Mouse (Mus musculus) MEL (cell line): ENCODE results near the gene Hivep2. TPM values are rescaled to one million over a fixed set of nuclear protein-coding genes. Genes with fewer than 3 reads are reported as not detected.

Experiments used
- DNase-seq: peaks from one replicate; pipeline ENCODE4 v3.0.0; 2011; ENCODE audit warnings: low read depth, low spot score
- H3K27ac ChIP-seq: 2 replicates; pipeline ENCODE4 v1.5.1; 2012; ENCODE audit warnings: low read depth, mild to moderate bottlenecking, control low read depth, low read length, moderate library complexity; ENCODE audit not compliant: control insufficient read depth
- H3K27me3 ChIP-seq, 2 experiments: fragments of 150-350 bp in 1 of 2; sonication (generic) in 1 of 2; 2 replicates each; pipeline ENCODE4 v1.6.1; 2012; ENCODE audit warnings: low read length in 2 of 2, mild to moderate bottlenecking in 2 of 2, improper control_type of control experiment in 1 of 2, moderate library complexity in 1 of 2; ENCODE audit not compliant: insufficient read depth in 2 of 2, control insufficient read depth in 1 of 2
- H3K36me3 ChIP-seq, 2 experiments: 2 replicates each; pipeline ENCODE4 v1.6.1; 2012 to 2014; ENCODE audit warnings: low read length in 2 of 2, improper control_type of control experiment in 1 of 2, inconsistent platforms in 1 of 2, mild to moderate bottlenecking in 1 of 2; ENCODE audit not compliant: insufficient read depth in 2 of 2, control insufficient read depth in 1 of 2
- H3K4me1 ChIP-seq, 2 experiments: fragments of 150-350 bp in 1 of 2; sonication (generic) in 1 of 2; 2 replicates each; pipeline ENCODE4 v1.6.1; 2012; ENCODE audit warnings: low read length in 2 of 2, improper control_type of control experiment in 1 of 2, mild to moderate bottlenecking in 1 of 2; ENCODE audit not compliant: insufficient read depth in 2 of 2, control insufficient read depth in 1 of 2
- H3K4me3 ChIP-seq, 2 experiments: fragments of 150-350 bp in 1 of 2; sonication (generic) in 1 of 2; 2 replicates each; pipeline ENCODE4 v1.5.1; 2012; ENCODE audit warnings: low read depth in 2 of 2, low read length in 2 of 2, mild to moderate bottlenecking in 2 of 2, moderate library complexity in 2 of 2, control low read depth in 1 of 2, improper control_type of control experiment in 1 of 2; ENCODE audit not compliant: control insufficient read depth in 1 of 2, insufficient read depth in 1 of 2
- H3K79me2 ChIP-seq: 2 replicates; pipeline ENCODE4 v1.6.1; 2012; ENCODE audit warnings: mild to moderate bottlenecking, low read length, moderate library complexity; ENCODE audit not compliant: control insufficient read depth, poor library complexity, insufficient read depth
- H3K9ac ChIP-seq: 2 replicates; pipeline ENCODE4 v1.6.1; 2012; ENCODE audit warnings: low read depth, mild to moderate bottlenecking, control low read depth, low read length, moderate library complexity; ENCODE audit not compliant: control insufficient read depth, poor library complexity, severe bottlenecking
- H3K9me3 ChIP-seq: fragments of 150-350 bp; sonication (generic); replicated peaks from 2 replicates; pipeline ENCODE4 v1.6.1; 2012; ENCODE audit warnings: mild to moderate bottlenecking, low read length, improper control_type of control experiment, moderate library complexity; ENCODE audit not compliant: insufficient read depth
- BHLHE40 ChIP-seq: IDR thresholded peaks from 2 replicates; pipeline ENCODE4 v1.6.1; 2012; ENCODE audit warnings: low read depth, mild to moderate bottlenecking, inconsistent platforms, low read length, improper control_type of control experiment, borderline replicate concordance
- CHD2 ChIP-seq: IDR thresholded peaks from 2 replicates; pipeline ENCODE4 v1.6.1; 2011; ENCODE audit warnings: low read length, improper control_type of control experiment
- CTCF ChIP-seq, 3 experiments: IDR thresholded peaks in 2 of 3; conservative IDR thresholded peaks in 1 of 3; 2 replicates each; pipeline ENCODE4 v1.5.1; 2011 to 2012; ENCODE audit warnings: low read length in 3 of 3, low read depth in 2 of 3, mild to moderate bottlenecking in 2 of 3, improper control_type of control experiment in 1 of 3, inconsistent platforms in 1 of 3, mixed read lengths in 1 of 3, moderate library complexity in 1 of 3; ENCODE audit not compliant: control insufficient read depth in 1 of 3, insufficient read depth in 1 of 3, poor library complexity in 1 of 3, severe bottlenecking in 1 of 3
- E2F4 ChIP-seq: IDR thresholded peaks from 2 replicates; pipeline ENCODE4 v1.6.1; 2011; ENCODE audit warnings: low read depth, low read length, improper control_type of control experiment, borderline replicate concordance
- EP300 ChIP-seq, 2 experiments: IDR thresholded peaks; 2 replicates each; pipeline ENCODE4 v1.6.1; 2011; ENCODE audit warnings: improper control_type of control experiment in 2 of 2, low read length in 2 of 2, low read depth in 1 of 2, mild to moderate bottlenecking in 1 of 2
- GABPA ChIP-seq: IDR thresholded peaks from 2 replicates; pipeline ENCODE4 v1.6.1; 2012; ENCODE audit warnings: low read depth, mild to moderate bottlenecking, inconsistent platforms, low read length, improper control_type of control experiment, moderate library complexity
- GATA1 ChIP-seq: IDR thresholded peaks from 2 replicates; pipeline ENCODE4 v1.6.1; 2011; ENCODE audit warnings: low read depth, low read length, improper control_type of control experiment
- JUND ChIP-seq: IDR thresholded peaks from 2 replicates; pipeline ENCODE4 v1.6.1; 2011; ENCODE audit warnings: low read depth, mild to moderate bottlenecking, improper control_type of control experiment, low read length
- MAFK ChIP-seq: IDR thresholded peaks from 2 replicates; pipeline ENCODE4 v1.6.1; 2011; ENCODE audit warnings: low read depth, mild to moderate bottlenecking, low read length, improper control_type of control experiment, borderline replicate concordance
- MAX ChIP-seq: IDR thresholded peaks from 2 replicates; pipeline ENCODE4 v1.6.1; 2011; ENCODE audit warnings: low read length, improper control_type of control experiment
- MAZ ChIP-seq: IDR thresholded peaks from 2 replicates; pipeline ENCODE4 v1.6.1; 2012; ENCODE audit warnings: low read depth, mild to moderate bottlenecking, inconsistent platforms, low read length, improper control_type of control experiment
- MEF2A ChIP-seq: IDR thresholded peaks from 2 replicates; pipeline ENCODE4 v1.6.1; 2014; ENCODE audit warnings: low read depth, mild to moderate bottlenecking, inconsistent platforms, low read length, improper control_type of control experiment; ENCODE audit not compliant: poor library complexity, insufficient replicate concordance, severe bottlenecking; ENCODE audit errors: extremely low read depth
- MYB ChIP-seq: IDR thresholded peaks from 2 replicates; pipeline ENCODE4 v1.6.1; 2011; ENCODE audit warnings: mild to moderate bottlenecking, low read depth, low read length, improper control_type of control experiment
- MYC ChIP-seq: IDR thresholded peaks from 2 replicates; pipeline ENCODE4 v1.6.1; 2011; ENCODE audit warnings: low read depth, mild to moderate bottlenecking, low read length, improper control_type of control experiment, moderate library complexity
- NELFE ChIP-seq: IDR thresholded peaks from 2 replicates; pipeline ENCODE4 v1.6.1; 2011; ENCODE audit warnings: low read depth, low read length, improper control_type of control experiment
- NRF1 ChIP-seq: IDR thresholded peaks from 2 replicates; pipeline ENCODE4 v1.6.1; 2014; ENCODE audit warnings: low read depth, mild to moderate bottlenecking, inconsistent platforms, low read length, improper control_type of control experiment, moderate library complexity; ENCODE audit not compliant: poor library complexity, insufficient read depth, severe bottlenecking
- POLR2AphosphoS2 ChIP-seq: IDR thresholded peaks from 2 replicates; pipeline ENCODE4 v1.6.1; 2011; ENCODE audit warnings: low read length, improper control_type of control experiment
- POLR2AphosphoS5 ChIP-seq: IDR thresholded peaks from 2 replicates; pipeline ENCODE4 v1.6.1; 2012; ENCODE audit warnings: low read depth, borderline replicate concordance, mild to moderate bottlenecking, inconsistent platforms, low read length, moderate library complexity, mixed read lengths
- TAL1 ChIP-seq: IDR thresholded peaks from 2 replicates; pipeline ENCODE4 v1.6.1; 2012; ENCODE audit warnings: mild to moderate bottlenecking, inconsistent platforms, low read length, moderate library complexity, mixed read lengths
- TBP ChIP-seq: IDR thresholded peaks from 2 replicates; pipeline ENCODE4 v1.8.0; 2011; ENCODE audit warnings: low read depth, low read length, improper control_type of control experiment
- UBTF ChIP-seq: IDR thresholded peaks from 2 replicates; pipeline ENCODE4 v1.6.1; 2012; ENCODE audit warnings: low read depth, mild to moderate bottlenecking, inconsistent platforms, low read length, improper control_type of control experiment, moderate library complexity, borderline replicate concordance; ENCODE audit not compliant: insufficient read depth
- USF2 ChIP-seq, 2 experiments: IDR thresholded peaks; 2 replicates each; pipeline ENCODE4 v1.6.1; 2011 to 2012; ENCODE audit warnings: improper control_type of control experiment in 2 of 2, low read length in 2 of 2, borderline replicate concordance in 1 of 2, inconsistent platforms in 1 of 2, low read depth in 1 of 2, mild to moderate bottlenecking in 1 of 2; ENCODE audit not compliant: insufficient read depth in 1 of 2
- ZKSCAN1 ChIP-seq: IDR thresholded peaks from 2 replicates; pipeline ENCODE4 v1.6.1; 2012; ENCODE audit warnings: low read depth, mild to moderate bottlenecking, inconsistent platforms, low read length, improper control_type of control experiment, moderate library complexity
- ZMIZ1 ChIP-seq: IDR thresholded peaks from 2 replicates; pipeline ENCODE4 v1.6.1; 2012; ENCODE audit warnings: low read depth, mild to moderate bottlenecking, inconsistent platforms, low read length, improper control_type of control experiment, moderate library complexity
- ZNF384 ChIP-seq: IDR thresholded peaks from 2 replicates; pipeline ENCODE4 v1.6.1; 2012; ENCODE audit warnings: low read depth, mild to moderate bottlenecking, inconsistent platforms, low read length, improper control_type of control experiment
- polyA plus RNA-seq, 2 experiments: library from polyadenylated mRNA; stranded (reverse) in 1 of 2; unstranded in 1 of 2; fragments of >175 nt in 1 of 2; fragments of >200 nt in 1 of 2; gene quantifications; 2 replicates each; pipeline versions ENCODE4 v1.2.1 to v1.2.4; 2012; ENCODE audit warnings: low replicate concordance in 2 of 2, low read depth in 1 of 2; ENCODE audit not compliant: insufficient read length in 2 of 2, insufficient read depth in 1 of 2, missing spikeins in 1 of 2
- total RNA-seq: library from RNA; depleted of rRNA; stranded (reverse); fragments of 300-350 nt; gene quantifications from 2 replicates; pipeline ENCODE4 v1.2.3, GENCODE M21; 2012

Hivep2 gene
- total and polyA plus RNA-seq, 3 experiments = not detected

DNA sequence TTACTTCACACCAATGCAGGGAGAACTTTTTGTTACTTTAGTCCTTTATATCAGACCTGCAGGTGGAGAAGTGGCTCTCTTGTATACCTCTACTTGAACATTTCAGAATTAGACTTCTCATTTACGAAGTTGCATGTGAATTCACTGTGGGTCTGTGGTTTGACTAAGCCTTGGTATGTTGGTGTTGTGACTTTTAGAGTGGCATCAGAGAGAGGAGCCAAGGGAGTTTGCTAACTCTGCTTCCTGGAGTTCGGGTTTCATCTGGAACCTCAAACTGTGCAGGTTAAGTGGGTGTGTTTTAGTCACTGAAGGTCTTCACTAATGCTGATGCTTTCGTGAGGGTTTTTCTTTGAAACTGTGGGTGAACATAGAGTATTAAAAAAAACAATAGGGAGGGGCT is 4.4 kb downstream of the Hivep2 start:
- no peaks in the 10 kb centered on the region for H3K36me3 ChIP-seq
- no peak overlapping the region for H3K4me3 ChIP-seq
- no peak overlapping the region for H3K27ac ChIP-seq
- H3K79me2 ChIP-seq = no peaks in the 10 kb centered on the region
- no peaks in the 10 kb centered on the region for H3K27me3 ChIP-seq
- H3K4me1 ChIP-seq = no peaks in the 10 kb centered on the region
- no peaks in the 10 kb centered on the region for H3K9me3 ChIP-seq
- no peak overlapping the region for H3K9ac ChIP-seq
- DNase-seq = no peak
- TF ChIP-seq USF2 (IDR thresholded peaks at IDR 0.05; ENCODE audit: borderline replicate concordance in 1 of 2, insufficient read depth in 1 of 2, low read depth in 1 of 2, low read length in 2 of 2) (no peak), POLR2AphosphoS5 (no peak), JUND (no peak), MAZ (no peak), ZKSCAN1 (no peak), ZMIZ1 (no peak), MEF2A (no peak), MAFK (no peak)

DNA sequence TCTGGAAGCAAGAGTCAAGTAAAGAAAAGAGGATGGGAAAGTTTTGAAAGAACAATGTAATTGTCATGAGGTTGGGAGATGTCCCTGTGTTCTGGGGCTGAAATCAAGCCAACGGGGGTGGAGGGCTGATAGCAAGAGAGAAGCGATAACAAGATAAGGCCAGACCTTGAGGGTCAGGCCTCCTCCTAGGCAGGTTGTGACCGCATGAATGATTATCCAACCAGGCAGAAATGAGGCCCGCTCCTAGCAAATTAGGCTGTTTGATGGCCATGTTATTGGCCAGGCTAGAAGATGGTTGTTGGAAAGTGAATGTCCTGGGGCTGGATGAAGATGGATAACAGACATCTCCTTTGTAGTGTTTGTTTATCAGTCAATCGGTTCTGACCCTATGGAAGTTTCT is 5.4 kb downstream of the Hivep2 start:
- H3K4me1 ChIP-seq = no peaks in the 10 kb centered on the region
- no peaks in the 10 kb centered on the region for H3K27me3 ChIP-seq
- no peak overlapping the region for H3K9ac ChIP-seq
- no peaks in the 10 kb centered on the region for H3K9me3 ChIP-seq
- TF ChIP-seq NRF1 (no peak), POLR2AphosphoS2 (no peak), EP300 (IDR thresholded peaks at IDR 0.05; ENCODE audit: low read depth in 1 of 2, low read length in 2 of 2) (no peak), USF2 (IDR thresholded peaks at IDR 0.05; ENCODE audit: borderline replicate concordance in 1 of 2, insufficient read depth in 1 of 2, low read depth in 1 of 2, low read length in 2 of 2) (no peak), ZNF384 (no peak)
- no peak overlapping the region for H3K4me3 ChIP-seq
- no peaks in the 10 kb centered on the region for H3K79me2 ChIP-seq
- no peak for DNase-seq
- H3K27ac ChIP-seq = no peak overlapping the region
- no peaks in the 10 kb centered on the region for H3K36me3 ChIP-seq

DNA sequence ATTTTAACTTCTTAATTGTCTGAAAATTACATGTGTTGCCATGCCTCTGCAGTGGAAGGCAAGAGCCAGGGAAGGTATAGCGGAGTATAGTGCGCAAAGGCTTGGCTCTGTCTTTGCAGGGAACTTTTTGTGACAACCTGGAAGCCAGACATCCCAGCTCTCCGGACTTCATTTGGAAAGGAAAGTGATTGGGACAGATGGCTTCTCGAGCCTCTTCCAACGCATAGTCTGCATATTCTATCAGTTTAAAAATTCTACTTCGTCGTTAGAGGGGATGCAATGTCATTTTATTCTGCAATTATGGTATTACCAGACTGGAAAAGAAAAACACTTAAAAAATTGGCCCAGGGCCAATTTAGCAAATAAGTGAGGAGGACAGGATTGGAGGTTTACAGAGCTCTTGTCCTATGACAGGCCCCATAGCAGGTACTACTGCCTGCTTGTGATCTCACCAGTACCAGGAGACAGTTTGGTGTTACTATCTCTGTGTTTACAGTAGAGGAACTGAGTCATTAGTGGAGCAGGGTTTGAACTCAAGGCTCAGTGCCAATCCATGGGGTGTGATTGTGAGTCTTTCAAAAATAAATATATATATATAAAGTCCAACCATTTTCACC is 7.8 kb downstream of the Hivep2 start:
- DNase-seq = no peak
- Histone ChIP-seq H3K9me3 (no peaks in the 10 kb centered on the region), H3K27me3 (no peaks in the 10 kb centered on the region), H3K4me1 (no peaks in the 10 kb centered on the region), H3K4me3 (no peak overlapping the region), H3K27ac (no peak overlapping the region), H3K36me3 (no peaks in the 10 kb centered on the region), H3K9ac (no peak overlapping the region), H3K79me2 (no peaks in the 10 kb centered on the region)
- no peak for TF ChIP-seq UBTF
- no peak for TF ChIP-seq MAX
- no peak for TF ChIP-seq CTCF (IDR thresholded peaks at IDR 0.05 in 2 of 3, conservative IDR thresholded peaks at IDR 0.05 in 1 of 3; ENCODE audit: control insufficient read depth in 1 of 3, insufficient read depth in 1 of 3, low read depth in 2 of 3, low read length in 3 of 3, poor library complexity in 1 of 3, severe bottlenecking in 1 of 3)
- TF ChIP-seq MYC = no peak
- TF ChIP-seq GATA1 = no peak
- TF ChIP-seq NELFE = no peak
- TF ChIP-seq BHLHE40 = no peak
- no peak for TF ChIP-seq TAL1
- no peak for TF ChIP-seq GABPA
- no peak for TF ChIP-seq TBP
- no peak for TF ChIP-seq CHD2
- no peak for TF ChIP-seq MAZ
- no peak for TF ChIP-seq E2F4
- TF ChIP-seq EP300 (IDR thresholded peaks at IDR 0.05; ENCODE audit: low read depth in 1 of 2, low read length in 2 of 2) = no peak
- TF ChIP-seq MYB = no peak
